Mouse (Mus musculus) heart, adult 2 months (tissue): ENCODE measurements at regions not wholly inside any gene's neighbourhood (a gene's known extent, or its start where the extent isn't known, plus 50 kb on each side); places are given as distances from the start of the nearest gene placed in this dataset.

Experiments
- DNase-seq, 2 experiments: peaks; one replicate each; pipeline ENCODE4 v3.0.0; 2021
- H3K27ac ChIP-seq: fragments of 200-600 bp; 2 replicates; pipeline ENCODE4 v1.8.1; 2022
- H3K27me3 ChIP-seq: fragments of 200-500 bp; 2 replicates; pipeline ENCODE4 v1.6.1; 2012; ENCODE audit warnings: mild to moderate bottlenecking, low read length, inconsistent platforms, mixed read lengths; ENCODE audit not compliant: control insufficient read depth, insufficient read depth
- H3K36me3 ChIP-seq: fragments of 200-500 bp; 2 replicates; pipeline ENCODE4 v1.6.1; 2012; ENCODE audit warnings: low read length, inconsistent platforms; ENCODE audit not compliant: control insufficient read depth, insufficient read depth
- H3K4me1 ChIP-seq: fragments of 200-500 bp; 2 replicates; pipeline ENCODE4 v1.6.1; 2011; ENCODE audit warnings: low read length; ENCODE audit not compliant: control insufficient read depth, insufficient read depth
- H3K4me3 ChIP-seq: fragments of 200-600 bp; 2 replicates; pipeline ENCODE4 v1.8.1; 2022
- H3K79me2 ChIP-seq: fragments of 200-500 bp; replicated peaks from 2 replicates; pipeline ENCODE4 v1.6.1; 2012; ENCODE audit warnings: mild to moderate bottlenecking, inconsistent platforms, low read length, moderate library complexity, mixed read lengths; ENCODE audit not compliant: control insufficient read depth, insufficient read depth
- H3K9ac ChIP-seq: fragments of 200-500 bp; 2 replicates; pipeline ENCODE4 v1.6.1; 2012; ENCODE audit warnings: low read depth, mild to moderate bottlenecking, control low read depth, inconsistent platforms, low read length, mixed read lengths
- CTCF ChIP-seq: fragments of 200-600 bp; IDR thresholded peaks from 2 replicates; pipeline ENCODE4 v1.8.1; 2022; ENCODE audit warnings: antibody characterized with exemption, mild to moderate bottlenecking, moderate library complexity
- EP300 ChIP-seq: fragments of 200-500 bp; IDR thresholded peaks from 2 replicates; pipeline ENCODE4 v1.6.1; 2011; ENCODE audit warnings: low read depth, low read length, control low read depth; ENCODE audit not compliant: insufficient read depth
- POLR2A ChIP-seq: fragments of 200-500 bp; IDR thresholded peaks from 2 replicates; pipeline ENCODE4 v1.6.1; 2011; ENCODE audit warnings: mild to moderate bottlenecking, low read depth, low read length, control low read depth; ENCODE audit not compliant: insufficient read depth
- WGBS: fragments of 180-500 bp; shearing (Covaris S2); methylation state at CpG from one replicate; pipeline ENCODE4 v1.1.7; 2018; 5-methylcytosine and 5-hydroxymethylcytosine counted together
- intact Hi-C: fragments of 180-260 bp; cut with DNase I; formaldehyde crosslinking; loops from one replicate; pipeline ENCODE4 v1.15.1; 2025

GRCm38 (mm10) chr10:111608385-111609093 is 102.5 kb downstream of the Phlda1 start:
- Histone ChIP-seq H3K4me3 (no peak overlapping the region), H3K27me3 (no peaks in the 10 kb centered on the region), H3K36me3 (no peaks in the 10 kb centered on the region), H3K4me1 (no peaks in the 10 kb centered on the region), H3K27ac (no peak overlapping the region), H3K9ac (no peak overlapping the region), H3K79me2 (no peaks in the 10 kb centered on the region)
- intact Hi-C loops, result no loop called here
- DNase-seq, result no peak
- WGBS, result 86% methylated on average over 9 of the region's 9 CpGs
- TF ChIP-seq EP300 (no peak), POLR2A (no peak), CTCF (no peak)

- TF ChIP-seq POLR2A, result no peak
- H3K27ac ChIP-seq, result no peak overlapping the region
- H3K9ac ChIP-seq, result no peak overlapping the region
- 90% methylated on average over 2 of the region's 2 CpGs for WGBS
- no peaks in the 10 kb centered on the region for H3K36me3 ChIP-seq
- H3K4me1 ChIP-seq, result no peaks in the 10 kb centered on the region
- H3K27me3 ChIP-seq, result no peaks in the 10 kb centered on the region
- intact Hi-C loops, result no loop called here
- H3K79me2 ChIP-seq, result no peaks in the 10 kb centered on the region
- no peak overlapping the region for H3K4me3 ChIP-seq
- DNase-seq, result no peak
Observed at GRCm38 (mm10) chr10:111609889-111610288, 103.8 kb downstream of the Phlda1 start.

DNA sequence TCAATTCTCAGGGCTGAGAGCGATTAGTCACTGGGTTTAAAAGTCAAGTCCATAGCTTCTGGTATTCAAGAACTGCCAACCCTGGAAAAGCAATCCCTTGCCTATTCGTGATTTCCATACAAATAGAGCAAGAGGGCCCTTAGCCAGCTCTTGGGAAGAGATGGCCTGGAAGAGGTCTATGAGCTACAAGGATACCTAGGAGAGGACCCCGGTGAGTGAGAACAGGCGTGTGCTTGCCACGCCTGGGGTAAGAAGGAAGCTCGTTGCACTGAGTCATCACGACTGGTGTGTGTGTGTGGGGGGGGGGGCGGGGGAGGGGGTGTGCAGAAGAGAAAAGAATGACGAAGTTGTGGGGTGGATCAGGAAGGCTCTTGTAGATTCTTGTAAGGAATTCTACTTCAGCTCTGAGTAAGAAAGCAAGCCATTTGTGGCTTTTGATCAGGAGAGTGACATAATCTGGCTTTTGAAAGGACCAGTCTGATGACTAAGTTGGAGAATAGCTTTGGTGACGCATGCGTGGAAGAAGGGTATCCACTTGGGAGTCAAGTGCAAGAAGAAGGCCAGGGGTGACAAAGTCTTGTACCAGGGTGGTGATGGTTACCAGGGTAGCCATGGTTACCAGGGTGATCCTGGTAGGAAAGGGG is 113.7 kb downstream of the Phlda1 start:
- no peak overlapping the region for H3K4me3 ChIP-seq
- no peak overlapping the region for H3K27ac ChIP-seq
- no peaks in the 10 kb centered on the region for H3K36me3 ChIP-seq
- TF ChIP-seq EP300 (no peak), POLR2A (no peak), CTCF (no peak)
- H3K79me2 ChIP-seq, result no peaks in the 10 kb centered on the region
- no peaks in the 10 kb centered on the region for H3K27me3 ChIP-seq
- no peak overlapping the region for H3K9ac ChIP-seq
- intact Hi-C loops, result no loop called here
- DNase-seq, result no peak
- WGBS, result 67% methylated on average over 11 of the region's 11 CpGs
- no peaks in the 10 kb centered on the region for H3K4me1 ChIP-seq

GRCm38 (mm10) chr10:111620927-111621676 is 115.0 kb downstream of the Phlda1 start:
- Histone ChIP-seq H3K27me3 (no peaks in the 10 kb centered on the region), H3K27ac (no peak overlapping the region), H3K79me2 (no peaks in the 10 kb centered on the region), H3K4me1 (no peaks in the 10 kb centered on the region), H3K4me3 (no peak overlapping the region), H3K9ac (no peak overlapping the region), H3K36me3 (no peaks in the 10 kb centered on the region)
- WGBS, result 85% methylated on average over 11 of the region's 11 CpGs
- TF ChIP-seq CTCF (no peak), POLR2A (no peak), EP300 (no peak)
- DNase-seq, result no peak
- intact Hi-C loops, result no loop called here

GRCm38 (mm10) chr10:111622789-111623188 is 116.7 kb downstream of the Phlda1 start:
- H3K9ac ChIP-seq, result no peak overlapping the region
- no peak overlapping the region for H3K4me3 ChIP-seq
- intact Hi-C loops, result no loop called here
- no peak for TF ChIP-seq POLR2A
- no peak for TF ChIP-seq EP300
- no peak for TF ChIP-seq CTCF
- DNase-seq, result no peak
- no peaks in the 10 kb centered on the region for H3K36me3 ChIP-seq
- H3K27me3 ChIP-seq, result no peaks in the 10 kb centered on the region
- 53% methylated on average over 4 of the region's 4 CpGs for WGBS
- H3K4me1 ChIP-seq, result no peaks in the 10 kb centered on the region
- H3K79me2 ChIP-seq, result no peaks in the 10 kb centered on the region
- no peak overlapping the region for H3K27ac ChIP-seq

GRCm38 (mm10) chr10:111624021-111624420 is 117.9 kb downstream of the Phlda1 start:
- no peaks in the 10 kb centered on the region for H3K27me3 ChIP-seq
- H3K27ac ChIP-seq, result no peak overlapping the region
- WGBS, result 54% methylated on average over 2 of the region's 2 CpGs
- no peaks in the 10 kb centered on the region for H3K4me1 ChIP-seq
- no peak overlapping the region for H3K9ac ChIP-seq
- intact Hi-C loops, result no loop called here
- no peaks in the 10 kb centered on the region for H3K36me3 ChIP-seq
- no peak overlapping the region for H3K4me3 ChIP-seq
- DNase-seq, result no peak
- no peaks in the 10 kb centered on the region for H3K79me2 ChIP-seq
- no peak for TF ChIP-seq EP300
- TF ChIP-seq CTCF, result no peak
- no peak for TF ChIP-seq POLR2A
